Comparison of ENCODE assay signal across 14 mouse cellular contexts in genomic region chr19:10425484-10426270, GRCm38 (mm10). TPM values are rescaled to one million over a fixed set of nuclear protein-coding genes. Genes with fewer than 3 reads are reported as not detected.
DNase-seq lines count a peak whose midpoint lies in the region; ATAC-seq lines count a peak whose summit lies in the region.
"Had no signal": no experiment of that assay in that cellular context is flagged by ENCODE, and none has a peak within 500 bp of the region (broad histone marks: within the 10 kb centered on the region; RNA-seq: fewer than 3 reads in every experiment).

No protein-coding gene starts in this region.

- no peaks in the 10 kb centered on the region for H3K9me3 ChIP-seq in kidney, embryonic 16.5 days (ENCODE audit: low read length)
- no peaks in the 10 kb centered on the region for H3K9me3 ChIP-seq in midbrain, embryonic 12.5 days
- H3K9me3 ChIP-seq: megakaryocyte, embryonic 14.5 days had no signal

- peak overlapping the region; percentile 61 for H3K9ac ChIP-seq in kidney, embryonic 16.5 days (replicated peaks; ENCODE audit: low read length)
- H3K9ac ChIP-seq in midbrain, embryonic 12.5 days (replicated peaks), result 0 out of 2 replicates have a peak overlapping the region, but pooled peaks have one; percentile 11
- H3K9ac ChIP-seq: liver, postnatal 0 days had no signal

- H3K4me1 ChIP-seq in kidney, embryonic 16.5 days (ENCODE audit: insufficient read depth, low read length), result peaks cover 72% of the 10 kb centered on the region
- H3K4me1 ChIP-seq in midbrain, embryonic 12.5 days, result peaks cover 30% of the 10 kb centered on the region

- peak overlapping the region; percentile 63 for H3K27ac ChIP-seq in kidney, embryonic 16.5 days (ENCODE audit: low read length)
- no peak overlapping the region for H3K27ac ChIP-seq in midbrain, embryonic 12.5 days (replicated peaks)

- peaks cover 10% of the 10 kb centered on the region; the same call in 1 of the 2 replicates for H3K27me3 ChIP-seq in kidney, embryonic 16.5 days (ENCODE audit: insufficient read depth, low read length)
- peaks cover 44% of the 10 kb centered on the region for H3K27me3 ChIP-seq in midbrain, embryonic 12.5 days

- H3K4me3 ChIP-seq in kidney, embryonic 16.5 days (ENCODE audit: low read length), result peak overlapping the region; percentile 15; the same call in 1 of the 2 replicates
- H3K4me3 ChIP-seq in midbrain, embryonic 12.5 days, result no peak overlapping the region
- H3K4me3 ChIP-seq: megakaryocyte, embryonic 14.5 days had no signal

- peak; percentile 62 for ATAC-seq in kidney, embryonic 16.5 days (ENCODE audit: low FRiP score, low TSS enrichment)
- ATAC-seq in midbrain, embryonic 12.5 days (ENCODE audit: low FRiP score, low read depth), result no peak
- no peak for ATAC-seq in monocyte, adult 5-6 weeks (replicated peaks; ENCODE audit: insufficient number of reproducible peaks, low FRiP score, low TSS enrichment, poor library complexity, severe bottlenecking)
- ATAC-seq: liver, postnatal 0 days had no signal

- 16% methylated on average over 13 of the region's 13 CpGs for WGBS in kidney, embryonic 16.5 days
- 37% methylated on average over 13 of the region's 13 CpGs for whole genome bisulfite sequencing in midbrain, embryonic 12.5 days

- no peaks in the 10 kb centered on the region for H3K36me3 ChIP-seq in kidney, embryonic 16.5 days (ENCODE audit: insufficient read depth, low read length)
- no peaks in the 10 kb centered on the region for H3K36me3 ChIP-seq in midbrain, embryonic 12.5 days

- H3K4me2 ChIP-seq in kidney, embryonic 16.5 days (replicated peaks; ENCODE audit: low read depth, low read length), result peak overlapping the region; percentile 41
- H3K4me2 ChIP-seq in midbrain, embryonic 12.5 days (replicated peaks), result no peak overlapping the region

- peak; percentile 30 for DNase-seq in embryo, embryonic 10 days (ENCODE audit: low spot score)
- DNase-seq in embryo, embryonic 9.5 days (ENCODE audit: extremely low spot score), result no peak
- no peak for DNase-seq in kidney, adult 18-20 months
- peak; percentile 55 for DNase-seq in embryo, embryonic 10.5 days (ENCODE audit: low spot score)
- no peak for DNase-seq in spleen, adult 18-20 months
- DNase-seq: gastrocnemius, postnatal 25 days; heart, postnatal 14 days; liver, postnatal 0 days; thymus, adult 18-20 months had no signal

RNA-seq across cellular contexts. Expression of gene Lrrc10b, which starts 31.6 kb away (rescaled TPM):
- 0.13 and 0.89 TPM in 2 replicates for polyA plus RNA-seq in kidney, embryonic 16.5 days (2015; fragmentation: Nextera tagmentation; extraction: Ambion mirVana)
- 0.36 and 1.2 TPM in 2 replicates for polyA plus RNA-seq in midbrain, embryonic 12.5 days (2016; fragmentation: Nextera tagmentation; extraction: Ambion mirVana)
- total RNA-seq in monocyte, adult 5-6 weeks (2017), result 0.21 to 0.29 TPM in 2 of 3 replicates, not detected in the other
- total RNA-seq: MEL had no signal
- polyA plus RNA-seq: liver, postnatal 0 days had no signal

RNA-seq across cellular contexts. Expression of gene Syt7, which starts 36.8 kb away (rescaled TPM):
- polyA plus RNA-seq in kidney, embryonic 16.5 days (2015; fragmentation: Nextera tagmentation; extraction: Ambion mirVana), result 0.96 and 1.6 TPM in 2 replicates
- 3.9 and 4.4 TPM in 2 replicates for polyA plus RNA-seq in midbrain, embryonic 12.5 days (2016; fragmentation: Nextera tagmentation; extraction: Ambion mirVana)
- total RNA-seq in monocyte, adult 5-6 weeks (2017), result not detected in 3 replicates
- total RNA-seq: MEL had no signal

RNA-seq across cellular contexts. Expression of gene Ppp1r32, which starts 57.1 kb away (rescaled TPM):
- 0.13 TPM in 1 of 2 replicates, not detected in the other for polyA plus RNA-seq in kidney, embryonic 16.5 days (2015; fragmentation: Nextera tagmentation; extraction: Ambion mirVana)
- polyA plus RNA-seq in midbrain, embryonic 12.5 days (2016; fragmentation: Nextera tagmentation; extraction: Ambion mirVana), result 0.27 and 1.1 TPM in 2 replicates
- total RNA-seq in monocyte, adult 5-6 weeks (2017), result 0.67 TPM in 1 of 3 replicates, not detected in the others

Comparison
In these comparisons a context has a peak if more than half of its experiments do, and no peak if none do; other contexts are left out.
1. DNase-seq: peak in embryo, embryonic 10 days (single experiment) and embryo, embryonic 10.5 days (single experiment); none in embryo, embryonic 9.5 days (single experiment), kidney, adult 18-20 months (single experiment) and spleen, adult 18-20 months (0 of 2).